Mouse (Mus musculus): Measurements from ENCODE around the gene Zmynd8.

DNA sequence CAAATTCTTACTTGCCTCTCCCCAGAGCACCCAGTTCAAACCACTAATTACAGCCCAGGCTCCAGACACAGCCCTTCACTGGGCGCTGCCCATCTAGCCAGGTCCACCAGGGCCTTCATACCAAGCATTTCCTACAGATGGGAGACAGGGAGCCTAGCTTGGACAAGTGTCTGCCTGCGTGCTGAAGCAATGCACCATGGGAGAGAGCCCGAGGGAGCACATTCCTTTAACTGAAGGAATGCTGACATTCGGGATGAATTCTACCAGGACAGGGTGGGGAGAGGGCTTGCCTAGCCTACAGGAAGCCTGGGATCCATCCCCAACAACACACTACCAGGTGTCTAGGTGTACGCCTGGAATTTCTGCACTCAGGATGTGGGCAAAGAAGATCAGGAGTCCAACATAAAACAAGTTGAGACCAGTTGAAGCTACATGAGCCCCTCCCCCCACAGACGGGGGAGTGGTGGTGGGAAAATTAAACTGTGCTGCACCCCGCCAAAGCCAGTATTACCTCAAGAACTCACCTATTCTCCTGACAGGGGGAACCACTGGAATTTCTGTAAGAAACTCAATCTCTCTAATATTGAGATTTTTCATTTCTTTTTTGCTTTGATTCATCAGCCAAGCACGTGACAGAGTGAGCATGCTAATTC, 67.1 kb downstream of the Zmynd8 start:
- TF ChIP-seq CTCF (IDR thresholded peaks at IDR 0.05; ENCODE audit: low read depth) (no peak), EP300 (IDR thresholded peaks at IDR 0.05; ENCODE audit: low read depth) (no peak)

All from liver, postnatal 0 days (tissue).